In the genomic region with DNA sequence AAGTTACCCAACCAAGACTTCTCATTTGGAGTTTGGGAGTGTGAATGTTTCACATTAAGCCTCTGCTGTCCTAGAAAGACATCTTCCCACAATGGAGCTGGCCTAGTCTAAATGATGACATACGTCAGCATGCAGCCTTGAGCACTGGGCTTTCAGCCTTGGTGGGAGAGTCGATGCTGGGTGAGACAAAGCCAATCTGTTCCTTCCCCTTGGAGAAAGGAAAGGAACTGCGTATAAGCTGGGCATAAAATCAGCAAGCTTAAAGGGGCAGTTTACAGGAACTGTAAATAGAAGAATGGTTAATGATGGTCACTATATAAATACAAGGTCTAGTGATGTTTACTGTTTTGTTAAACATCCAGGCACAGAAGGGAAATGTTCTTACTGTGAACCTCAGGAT, we compare ENCODE assay signal across 31 mouse cellular contexts.
DNase-seq lines count a peak whose midpoint lies in the region; ATAC-seq and TF ChIP-seq lines count a peak whose summit lies in the region.
"Had no signal": no experiment of that assay in that cellular context is flagged by ENCODE, and none has a peak within 500 bp of the region (broad histone marks: within the 10 kb centered on the region; RNA-seq: fewer than 3 reads in every experiment).

No protein-coding gene starts in this region.

- H3K9ac ChIP-seq in intestine, embryonic 16.5 days (ENCODE audit: low read depth, low read length) = no peak overlapping the region
- H3K9ac ChIP-seq: embryonic facial prominence, embryonic 13.5 days; forebrain, embryonic 15.5 days; heart, embryonic 13.5 days; hindbrain, embryonic 14.5 days; limb, embryonic 15.5 days; liver, embryonic 13.5 days; midbrain, embryonic 12.5 days; neural tube, embryonic 12.5 days; stomach, embryonic 15.5 days had no signal

- H3K4me2 ChIP-seq in intestine, embryonic 16.5 days (ENCODE audit: low read depth, low read length) = no peak overlapping the region
- H3K4me2 ChIP-seq: embryonic facial prominence, embryonic 13.5 days; forebrain, embryonic 15.5 days; heart, embryonic 13.5 days; hindbrain, embryonic 14.5 days; limb, embryonic 15.5 days; liver, embryonic 13.5 days; midbrain, embryonic 12.5 days; neural tube, embryonic 12.5 days; stomach, embryonic 15.5 days had no signal

- no peaks in the 10 kb centered on the region for H3K4me1 ChIP-seq in intestine, embryonic 16.5 days (ENCODE audit: control insufficient read depth, insufficient read depth, low read length)
- H3K4me1 ChIP-seq: embryonic facial prominence, embryonic 13.5 days; forebrain, embryonic 15.5 days; heart, embryonic 13.5 days; limb, embryonic 15.5 days; liver, embryonic 13.5 days; midbrain, embryonic 12.5 days; neural tube, embryonic 12.5 days had no signal

- TF ChIP-seq CTCF in left cerebral cortex, adult 2 months (IDR thresholded peaks at IDR 0.05) = no peak

- peak; percentile 36; the same call in 1 of the 2 replicates for ATAC-seq in intestine, embryonic 16.5 days
- ATAC-seq: CD4-positive, CD25-positive, alpha-beta regulatory T cell, adult 4 months; forebrain, embryonic 15.5 days had no signal

- 41% methylated on average over 3 of the region's 3 CpGs for WGBS in intestine, embryonic 16.5 days

- intact Hi-C loops in left cerebral cortex, adult 2 months (cut with DNase I) = loop anchor here (5.0 kb wide), 1 partner anchor 148 kb away; no protein-coding TSS in a partner anchor
- intact Hi-C loops in left cerebral cortex, postnatal 4 days (cut with DNase I) = no loop called here
- intact Hi-C loops in gastrocnemius, postnatal 14 days (cut with DNase I; ENCODE audit: low total_unique reads) = no loop called here

- H3K9me3 ChIP-seq in intestine, embryonic 16.5 days (ENCODE audit: control insufficient read depth, low read length) = no peaks in the 10 kb centered on the region
- H3K9me3 ChIP-seq: embryonic facial prominence, embryonic 13.5 days; forebrain, embryonic 10.5 days; forebrain, embryonic 15.5 days; heart, embryonic 13.5 days; limb, embryonic 10.5 days; limb, embryonic 15.5 days; liver, embryonic 13.5 days; megakaryocyte, embryonic 14.5 days; midbrain, embryonic 12.5 days; neural tube, embryonic 12.5 days; stomach, embryonic 15.5 days had no signal

- no peak for DNase-seq in left cerebral cortex, adult 2 months (ENCODE audit: extremely low spot score in 1 of 2, low spot score in 2 of 2)
- no peak for DNase-seq in left cerebral cortex, postnatal 4 days
- peak; percentile 28 for DNase-seq in lung, postnatal 14 days
- peak; percentile 56 for DNase-seq in telencephalon, adult 2 months (ENCODE audit: low read depth, low spot score)
- no peak for DNase-seq in gastrocnemius, postnatal 14 days
- DNase-seq in urinary bladder, postnatal 4 days (ENCODE audit: low spot score in 2 of 2) = no peak
- DNase-seq: adrenal gland, postnatal 25 days; cerebellum, adult 2 months; embryo, embryonic 11 days; heart, postnatal 10 days; kidney, adult 8-10 months; kidney, postnatal 4 days; liver, embryonic 13.5 days; retina, postnatal 1 day; right cerebral cortex, postnatal 14 days; thymus, postnatal 4 days had no signal

- no peaks in the 10 kb centered on the region for H3K36me3 ChIP-seq in intestine, embryonic 16.5 days (ENCODE audit: control insufficient read depth, insufficient read depth, low read length)
- H3K36me3 ChIP-seq: embryonic facial prominence, embryonic 13.5 days; forebrain, embryonic 10.5 days; forebrain, embryonic 15.5 days; heart, embryonic 13.5 days; limb, embryonic 10.5 days; limb, embryonic 15.5 days; liver, embryonic 13.5 days; midbrain, embryonic 12.5 days; neural tube, embryonic 12.5 days; stomach, embryonic 15.5 days had no signal

- peak overlapping the region; percentile 63 for H3K27ac ChIP-seq in left cerebral cortex, adult 2 months
- H3K27ac ChIP-seq in intestine, embryonic 16.5 days (ENCODE audit: low read length) = 0 out of 2 replicates have a peak overlapping the region, but pooled peaks have one; percentile 25
- H3K27ac ChIP-seq: embryonic facial prominence, embryonic 13.5 days; forebrain, embryonic 10.5 days; forebrain, embryonic 15.5 days; heart, embryonic 13.5 days; hindbrain, embryonic 14.5 days; kidney, postnatal 0 days; limb, embryonic 10.5 days; limb, embryonic 15.5 days; liver, embryonic 13.5 days; midbrain, embryonic 12.5 days; neural tube, embryonic 12.5 days; stomach, embryonic 15.5 days had no signal

- H3K27me3 ChIP-seq in intestine, embryonic 16.5 days (replicated peaks; ENCODE audit: control insufficient read depth, insufficient read depth, low read length) = no peaks in the 10 kb centered on the region
- H3K27me3 ChIP-seq: embryonic facial prominence, embryonic 13.5 days; forebrain, embryonic 15.5 days; heart, embryonic 13.5 days; limb, embryonic 15.5 days; liver, embryonic 13.5 days; midbrain, embryonic 12.5 days; neural tube, embryonic 12.5 days; stomach, embryonic 15.5 days had no signal

- no peak overlapping the region for H3K4me3 ChIP-seq in left cerebral cortex, adult 2 months
- H3K4me3 ChIP-seq in intestine, embryonic 16.5 days (ENCODE audit: low read length) = no peak overlapping the region
- H3K4me3 ChIP-seq: embryonic facial prominence, embryonic 13.5 days; forebrain, embryonic 10.5 days; forebrain, embryonic 15.5 days; heart, embryonic 13.5 days; limb, embryonic 10.5 days; limb, embryonic 15.5 days; liver, embryonic 13.5 days; megakaryocyte, embryonic 14.5 days; midbrain, embryonic 12.5 days; myocyte; neural tube, embryonic 12.5 days; stomach, embryonic 15.5 days had no signal

Comparison
In these comparisons a context has a peak if more than half of its experiments do, and no peak if none do; other contexts are left out.
1. DNase-seq: peak in lung, postnatal 14 days (single experiment) and telencephalon, adult 2 months (single experiment); none in left cerebral cortex, adult 2 months (0 of 2), left cerebral cortex, postnatal 4 days (single experiment), gastrocnemius, postnatal 14 days (single experiment) and urinary bladder, postnatal 4 days (0 of 2).